In genomic region chrX:158627390-158627789, GRCm38 (mm10) we compare ENCODE assay signal across 21 mouse cellular contexts.
"Had no signal": no experiment of that assay in that cellular context is flagged by ENCODE, and none has a peak within 500 bp of the region (broad histone marks: within the 10 kb centered on the region; RNA-seq: fewer than 3 reads in every experiment).

No protein-coding gene starts in this region.

- DNase-seq: cerebellum, adult 8-10 months; cerebellum, adult 9-10 months; cerebellum, adult 9-11 months; cerebellum, postnatal 10 days; cerebellum, postnatal 14 days; cerebellum, postnatal 25 days; cerebellum, postnatal 36 days; embryo, embryonic 11 days; forebrain, postnatal 0 days; gastrocnemius, adult 2 months; gastrocnemius, postnatal 10 days; gastrocnemius, postnatal 14 days; gastrocnemius, postnatal 25 days; gastrocnemius, postnatal 36 days; heart, adult 11 months; heart, adult 18-20 months; heart, adult 2 months had no signal

- ATAC-seq: forebrain, embryonic 13.5 days; forebrain, embryonic 14.5 days; forebrain, embryonic 15.5 days; forebrain, embryonic 16.5 days; forebrain, postnatal 0 days had no signal
